ENCODE assay signal across 7 mouse cellular contexts in genomic region chr12:85194623-85195018, GRCm38 (mm10). TPM values are rescaled to one million over a fixed set of nuclear protein-coding genes. Genes with fewer than 3 reads are reported as not detected.
DNase-seq lines count a peak whose midpoint lies in the region; ATAC-seq lines count a peak whose summit lies in the region.

No protein-coding gene starts in this region.

- DNase-seq in neural tube, embryonic 10.5 days (ENCODE audit: extremely low spot score, low spot score): no peak
- peak; percentile 91 to 92 for DNase-seq in heart, postnatal 14 days
- peak; percentile 57 to 76 for DNase-seq in layer of hippocampus, postnatal 14 days (ENCODE audit: low spot score in 2 of 2)
- DNase-seq in right cerebral cortex, postnatal 14 days: peak; percentile 65
- DNase-seq in embryo, embryonic 10 days (ENCODE audit: low spot score): no peak

- no peak overlapping the region for H3K9ac ChIP-seq in neural tube, embryonic 13.5 days
- H3K9ac ChIP-seq in forebrain, embryonic 12.5 days: no peak overlapping the region

- no peaks in the 10 kb centered on the region for H3K36me3 ChIP-seq in neural tube, embryonic 13.5 days
- H3K36me3 ChIP-seq in forebrain, embryonic 12.5 days (replicated peaks): no peaks in the 10 kb centered on the region

- peaks cover 31% of the 10 kb centered on the region for H3K4me1 ChIP-seq in neural tube, embryonic 13.5 days (replicated peaks)
- peaks cover 15% of the 10 kb centered on the region for H3K4me1 ChIP-seq in forebrain, embryonic 12.5 days

- no peaks in the 10 kb centered on the region for H3K27me3 ChIP-seq in neural tube, embryonic 13.5 days
- peaks cover 10% of the 10 kb centered on the region; the same call in 1 of the 2 replicates for H3K27me3 ChIP-seq in forebrain, embryonic 12.5 days

- intact Hi-C loops in heart, postnatal 14 days (cut with DNase I): no loop called here

- no peaks in the 10 kb centered on the region for H3K9me3 ChIP-seq in neural tube, embryonic 13.5 days
- no peaks in the 10 kb centered on the region for H3K9me3 ChIP-seq in forebrain, embryonic 12.5 days

- peak overlapping the region; percentile 38; the same call in 1 of the 2 replicates for H3K27ac ChIP-seq in neural tube, embryonic 13.5 days (replicated peaks)
- peak overlapping the region; percentile 31; the same call in 1 of the 2 replicates for H3K27ac ChIP-seq in forebrain, embryonic 12.5 days

- 0 out of 2 replicates have a peak, but pooled peaks have one; percentile 25 for ATAC-seq in neural tube, embryonic 13.5 days (ENCODE audit: low read depth)
- ATAC-seq in forebrain, embryonic 12.5 days (ENCODE audit: low FRiP score): peak; percentile 30; the same call in 1 of the 2 replicates

- no peak overlapping the region for H3K4me2 ChIP-seq in neural tube, embryonic 13.5 days
- H3K4me2 ChIP-seq in forebrain, embryonic 12.5 days: no peak overlapping the region

- 48% methylated on average over 4 of the region's 4 CpGs for WGBS in neural tube, embryonic 13.5 days
- WGBS in forebrain, embryonic 12.5 days: 73% methylated on average over 4 of the region's 4 CpGs

- H3K4me3 ChIP-seq in neural tube, embryonic 13.5 days: no peak overlapping the region
- H3K4me3 ChIP-seq in forebrain, embryonic 12.5 days (replicated peaks): no peak overlapping the region

RNA-seq across cellular contexts. Expression of gene Pgf, which starts 17.0 kb away (rescaled TPM):
- 11.6 and 12.6 TPM in 2 replicates for polyA plus RNA-seq in neural tube, embryonic 13.5 days (2015; fragmentation: Nextera tagmentation; extraction: Ambion mirVana)
- 6.3 and 7.5 TPM in 2 replicates for polyA plus RNA-seq in forebrain, embryonic 12.5 days (2016; fragmentation: Nextera tagmentation; extraction: Ambion mirVana)
- total RNA-seq in heart, postnatal 14 days (2021): 1 to 10 TPM; 3.5 to 4.6 TPM
- total RNA-seq in layer of hippocampus, postnatal 14 days (2021): 1 to 10 TPM; 5.2 to 6.6 TPM

RNA-seq across cellular contexts. Expression of gene Eif2b2, which starts 24.7 kb away (rescaled TPM):
- 85.5 and 85.6 TPM in 2 replicates for polyA plus RNA-seq in neural tube, embryonic 13.5 days (2015; fragmentation: Nextera tagmentation; extraction: Ambion mirVana)
- 94.6 and 98.3 TPM in 2 replicates for polyA plus RNA-seq in forebrain, embryonic 12.5 days (2016; fragmentation: Nextera tagmentation; extraction: Ambion mirVana)
- total RNA-seq in heart, postnatal 14 days (2021): 10 to 100 TPM; 47.0 to 50.4 TPM
- total RNA-seq in layer of hippocampus, postnatal 14 days (2021): 10 to 100 TPM; 58.3 to 66.6 TPM

RNA-seq across cellular contexts. Expression of gene Rps6kl1, which starts 43.6 kb away (rescaled TPM):
- polyA plus RNA-seq in neural tube, embryonic 13.5 days (2015; fragmentation: Nextera tagmentation; extraction: Ambion mirVana): 24.0 and 28.7 TPM in 2 replicates
- polyA plus RNA-seq in forebrain, embryonic 12.5 days (2016; fragmentation: Nextera tagmentation; extraction: Ambion mirVana): 5.8 and 6.1 TPM in 2 replicates
- total RNA-seq in heart, postnatal 14 days (2021): 1 to 10 TPM; 4.3 to 4.8 TPM
- total RNA-seq in layer of hippocampus, postnatal 14 days (2021): 10 to 100 TPM; 41.1 to 43.1 TPM

Comparison
In these comparisons a context has a peak if more than half of its experiments do, and no peak if none do; other contexts are left out.
1. DNase-seq: peak in heart, postnatal 14 days (2 of 2), layer of hippocampus, postnatal 14 days (2 of 2) and right cerebral cortex, postnatal 14 days (single experiment); none in neural tube, embryonic 10.5 days (single experiment) and embryo, embryonic 10 days (single experiment).
2. RNA of gene Rps6kl1, which starts 43.6 kb away (total RNA-seq): 41.1 to 43.1 TPM in layer of hippocampus, postnatal 14 days; 4.3 to 4.8 TPM in heart, postnatal 14 days; every median in the first group is over 4 times any median in the second.